ENCODE assay signal across 11 mouse cellular contexts in genomic region chr6:31145687-31146086, GRCm38 (mm10).
DNase-seq lines count a peak whose midpoint lies in the region; ATAC-seq and TF ChIP-seq lines count a peak whose summit lies in the region.
"Had no signal": no experiment of that assay in that cellular context is flagged by ENCODE, and none has a peak within 500 bp of the region (broad histone marks: within the 10 kb centered on the region; RNA-seq: fewer than 3 reads in every experiment).

No protein-coding gene starts in this region.

- no peak overlapping the region; the same call in 1 of the 2 replicates for H3K4me3 ChIP-seq in gastrocnemius, adult 2 months
- no peak overlapping the region for H3K4me3 ChIP-seq in liver, postnatal 0 days (ENCODE audit: low read depth, low read length)
- H3K4me3 ChIP-seq: erythroblast, embryonic 14.5 days had no signal

- TF ChIP-seq CTCF in gastrocnemius, adult 2 months (IDR thresholded peaks at IDR 0.05): no peak
- no peak for TF ChIP-seq CTCF in liver, postnatal 0 days (IDR thresholded peaks at IDR 0.05; ENCODE audit: low read depth)

- no peak overlapping the region for H3K4me2 ChIP-seq in liver, postnatal 0 days (ENCODE audit: low read depth, low read length)

- TF ChIP-seq EP300 in liver, postnatal 0 days (IDR thresholded peaks at IDR 0.05; ENCODE audit: low read depth): 0 out of 2 replicates have a peak, but pooled peaks have one; percentile 9

- WGBS in liver, postnatal 0 days (ENCODE audit: insufficient replicate concordance): 59% methylated on average over 10 of the region's 10 CpGs

- H3K4me1 ChIP-seq in liver, postnatal 0 days (ENCODE audit: insufficient read depth): peaks cover 14% of the 10 kb centered on the region

- no peaks in the 10 kb centered on the region for H3K27me3 ChIP-seq in liver, postnatal 0 days (ENCODE audit: insufficient read depth, low read length)

- intact Hi-C loops in gastrocnemius, adult 2 months (cut with DNase I): no loop called here

- H3K27ac ChIP-seq in gastrocnemius, adult 2 months: peak overlapping the region; percentile 89
- peak overlapping the region; percentile 65 for H3K27ac ChIP-seq in liver, postnatal 0 days (ENCODE audit: low read depth)

- no peaks in the 10 kb centered on the region for H3K36me3 ChIP-seq in liver, postnatal 0 days (replicated peaks; ENCODE audit: insufficient read depth, low read length)

- no peaks in the 10 kb centered on the region for H3K9me3 ChIP-seq in liver, postnatal 0 days (ENCODE audit: low read length)

- no peak overlapping the region for H3K9ac ChIP-seq in liver, postnatal 0 days (replicated peaks)

- peak; percentile 79 for DNase-seq in gastrocnemius, adult 2 months
- no peak for DNase-seq in gastrocnemius, adult 8-10 months (ENCODE audit: low spot score in 2 of 2)
- peak; percentile 74 for DNase-seq in liver, postnatal 0 days
- peak; percentile 72 for DNase-seq in skeletal muscle tissue, adult 2 months (ENCODE audit: low read depth, low spot score)
- no peak for DNase-seq in cerebellum, adult 8-10 months
- DNase-seq in layer of hippocampus, adult 8-10 months (ENCODE audit: low spot score in 2 of 2): no peak
- DNase-seq in adipocyte (ENCODE audit: low spot score): no peak
- DNase-seq: embryo, embryonic 11 days; kidney, postnatal 4 days had no signal

- ATAC-seq in granulocyte monocyte progenitor cell, adult 5-6 weeks (replicated peaks; ENCODE audit: poor library complexity, severe bottlenecking): peak; percentile 81
- ATAC-seq in liver, postnatal 0 days: peak; percentile 84

Comparison
In these comparisons a context has a peak if more than half of its experiments do, and no peak if none do; other contexts are left out.
1. DNase-seq: peak in gastrocnemius, adult 2 months (single experiment), liver, postnatal 0 days (single experiment) and skeletal muscle tissue, adult 2 months (single experiment); none in gastrocnemius, adult 8-10 months (0 of 2), cerebellum, adult 8-10 months (single experiment), layer of hippocampus, adult 8-10 months (0 of 2) and adipocyte (single experiment).